Mouse (Mus musculus) heart, embryonic 13.5 days (tissue): ENCODE measurements at regions not wholly inside any gene's neighbourhood (a gene's known extent, or its start where the extent isn't known, plus 50 kb on each side); places are given as distances from the start of the nearest gene placed in this dataset.
"Not testable (repeated sequence)": the region's sequence is repeated elsewhere in the genome, so short reads cannot be mapped to it uniquely, and the experiment has no call there.

Source experiments
- ATAC-seq: fragments of 200-750 bp; cut with Nextera tagmentation; 2 replicates; pipeline ENCODE4 v1.8.0; 2017; ENCODE audit warnings: moderate TSS enrichment; ENCODE audit not compliant: insufficient number of reproducible peaks, low FRiP score, low TSS enrichment; ENCODE audit errors: extremely low read depth
- H3K27ac ChIP-seq: fragments of 300-500 bp; sonication (generic); replicated peaks from 2 replicates; pipeline ENCODE4 v1.5.1; 2015; ENCODE audit warnings: moderate library complexity, mild to moderate bottlenecking, inconsistent platforms
- H3K27me3 ChIP-seq: fragments of 300-500 bp; sonication (generic); replicated peaks from 2 replicates; pipeline ENCODE4 v1.6.1; 2015; ENCODE audit warnings: mild to moderate bottlenecking, inconsistent platforms
- H3K36me3 ChIP-seq: fragments of 300-500 bp; sonication (generic); 2 replicates; pipeline ENCODE4 v1.6.1; 2015; ENCODE audit warnings: mild to moderate bottlenecking, inconsistent platforms
- H3K4me1 ChIP-seq: fragments of 300-500 bp; sonication (generic); 2 replicates; pipeline ENCODE4 v1.6.1; 2015; ENCODE audit warnings: inconsistent platforms
- H3K4me2 ChIP-seq: fragments of 300-500 bp; sonication (generic); 2 replicates; pipeline ENCODE4 v1.6.1; 2015; ENCODE audit warnings: inconsistent platforms, mild to moderate bottlenecking, moderate library complexity
- H3K4me3 ChIP-seq: fragments of 300-500 bp; sonication (generic); 2 replicates; pipeline ENCODE4 v1.5.1; 2015; ENCODE audit warnings: moderate library complexity, mild to moderate bottlenecking, inconsistent platforms
- H3K9ac ChIP-seq: fragments of 300-500 bp; sonication (generic); 2 replicates; pipeline ENCODE4 v1.6.1; 2015; ENCODE audit warnings: inconsistent platforms, mild to moderate bottlenecking, moderate library complexity
- H3K9me3 ChIP-seq: fragments of 300-500 bp; sonication (generic); 2 replicates; pipeline ENCODE4 v1.6.1; 2016; ENCODE audit warnings: inconsistent platforms
- WGBS: fragments of 180-500 bp; shearing (Covaris S2); methylation state at CpG from one replicate; pipeline ENCODE4 v1.1.7; 2015; ENCODE audit warnings: mixed read lengths; 5-methylcytosine and 5-hydroxymethylcytosine counted together

DNA sequence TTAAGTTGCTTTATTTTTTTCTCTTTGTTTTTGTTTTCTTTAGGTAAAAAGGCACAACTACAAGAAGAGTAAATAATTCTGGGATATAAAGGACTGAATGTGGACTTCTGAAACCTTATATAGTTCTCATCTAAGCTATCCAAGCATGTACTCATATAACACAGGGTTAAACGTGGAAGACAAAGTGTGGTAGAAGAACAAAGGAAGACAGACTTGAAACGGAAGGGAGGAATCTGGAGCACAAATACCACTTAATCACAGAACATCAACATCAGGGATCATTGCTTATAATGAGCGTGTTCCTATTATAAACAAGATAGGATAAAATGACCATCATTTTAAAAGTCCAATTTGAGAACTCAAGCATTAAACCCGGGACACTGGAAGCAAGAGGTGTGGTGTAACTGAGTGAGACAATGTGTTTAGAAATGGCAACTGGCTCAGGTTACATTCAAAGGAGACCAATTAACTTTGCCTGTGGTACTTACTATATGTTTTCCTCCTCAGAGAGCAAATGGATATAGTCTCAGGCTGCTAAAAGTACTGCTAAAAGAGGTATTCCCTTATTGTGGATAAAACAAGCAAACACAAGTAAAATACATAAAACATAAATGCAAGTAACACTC is 96.1 kb upstream of the Hdgfl1 start:
- Histone ChIP-seq H3K9ac (no peak overlapping the region), H3K27ac (no peak overlapping the region), H3K27me3 (no peaks in the 10 kb centered on the region), H3K9me3 (no peaks in the 10 kb centered on the region), H3K4me1 (no peaks in the 10 kb centered on the region), H3K4me3 (no peak overlapping the region), H3K4me2 (no peak overlapping the region), H3K36me3 (no peaks in the 10 kb centered on the region)
- no peak for ATAC-seq
- WGBS = 64% methylated on average over 4 of the region's 4 CpGs

DNA sequence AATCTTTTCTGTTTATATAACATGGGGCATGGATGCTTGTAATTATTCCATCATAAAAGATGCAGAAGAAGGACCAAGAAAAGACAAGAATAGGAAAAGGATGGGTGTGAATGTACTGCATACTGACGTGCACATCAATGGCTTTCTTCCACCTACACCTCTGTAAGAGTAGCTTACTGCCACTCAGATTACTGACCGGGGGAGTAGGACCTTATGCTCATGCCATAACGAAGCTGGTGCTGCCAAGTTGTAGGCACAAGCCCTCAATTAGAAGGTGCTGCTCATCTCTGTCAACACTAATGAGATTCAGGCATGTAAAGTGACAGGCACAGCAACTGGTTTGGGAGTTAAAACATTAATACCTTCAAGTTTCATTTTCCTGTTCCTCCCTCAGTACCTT is 97.8 kb upstream of the Hdgfl1 start:
- Histone ChIP-seq H3K9ac (no peak overlapping the region), H3K4me3 (no peak overlapping the region)

DNA sequence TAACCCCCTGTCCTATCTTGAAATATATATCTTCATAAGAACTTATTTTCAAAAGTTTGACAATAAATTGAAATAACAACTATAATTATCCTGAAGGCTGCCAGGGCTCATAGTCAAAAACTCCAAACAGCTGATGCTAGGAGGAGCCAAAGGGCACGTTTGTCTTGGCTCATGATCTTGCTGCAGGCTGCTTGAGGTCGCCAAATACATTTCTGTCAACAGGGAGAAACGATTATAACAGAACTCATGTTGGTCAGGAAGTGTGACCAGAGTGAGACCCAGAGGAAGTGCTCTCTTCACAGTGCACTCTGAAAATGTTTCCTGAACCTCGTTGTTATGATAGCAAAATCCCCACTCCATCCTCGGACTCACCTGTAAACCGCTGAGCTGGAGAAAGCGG is 140.9 kb upstream of the Prl start:
- no peaks in the 10 kb centered on the region for H3K36me3 ChIP-seq
- ATAC-seq = no peak
- no peak overlapping the region for H3K4me2 ChIP-seq
- H3K27ac ChIP-seq = peak overlapping the region; percentile 50; the same call in 1 of the 2 replicates
- no peak overlapping the region for H3K4me3 ChIP-seq
- H3K4me1 ChIP-seq = 0 out of 2 replicates have a peak, but pooled peaks cover 5% of the 10 kb centered on the region
- H3K27me3 ChIP-seq = no peaks in the 10 kb centered on the region
- no peak overlapping the region for H3K9ac ChIP-seq
- 45% methylated on average over 7 of the region's 7 CpGs for whole genome bisulfite sequencing
- H3K9me3 ChIP-seq = no peaks in the 10 kb centered on the region

More for the DNA sequence above, 97.8 kb upstream of the Hdgfl1 start:
- WGBS = 55% methylated on average over 3 of the region's 3 CpGs
- Histone ChIP-seq H3K36me3 (no peaks in the 10 kb centered on the region), H3K27me3 (no peaks in the 10 kb centered on the region), H3K27ac (no peak overlapping the region), H3K4me1 (no peaks in the 10 kb centered on the region), H3K9me3 (no peaks in the 10 kb centered on the region), H3K4me2 (no peak overlapping the region)
- ATAC-seq = no peak

DNA sequence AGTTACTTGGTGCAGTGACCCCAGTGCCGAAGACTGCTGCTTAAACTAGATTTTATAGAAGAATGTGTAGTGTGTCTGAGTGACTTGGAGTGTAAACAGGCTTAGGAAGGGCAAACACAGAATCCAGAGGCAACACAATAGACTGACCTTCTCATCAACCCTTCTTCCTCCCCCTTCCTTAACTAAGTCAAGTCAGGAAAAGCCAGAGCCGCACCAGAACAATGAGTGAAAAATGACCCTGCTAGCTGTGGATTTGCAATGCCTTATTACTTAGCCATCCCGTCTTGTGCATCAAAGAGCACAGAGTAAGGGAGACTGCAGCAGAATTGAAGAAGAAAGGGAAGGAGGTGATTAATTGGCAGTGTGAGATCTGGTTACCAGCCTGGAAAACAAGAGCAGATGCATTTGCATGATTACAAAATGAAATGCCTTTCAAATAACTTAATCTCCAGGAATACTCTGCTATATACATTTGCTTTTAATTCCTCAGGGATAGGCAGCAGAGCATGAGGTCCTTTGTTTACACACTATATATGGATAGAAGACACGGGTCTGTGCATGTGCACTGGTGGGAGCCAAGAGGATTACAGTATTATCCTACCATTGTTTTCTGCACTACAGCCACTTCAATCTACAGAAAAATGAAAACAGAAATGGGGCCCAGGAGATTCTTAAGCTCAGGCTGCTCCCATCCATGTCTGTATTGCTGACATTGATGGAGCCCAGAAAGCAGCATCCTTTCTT is 124.5 kb upstream of the Prl start:
- H3K4me2 ChIP-seq = no peak overlapping the region
- no peak for ATAC-seq
- no peak overlapping the region for H3K4me3 ChIP-seq
- 39% methylated on average over 4 of the region's 4 CpGs for WGBS
- H3K27me3 ChIP-seq = no peaks in the 10 kb centered on the region
- peak overlapping the region; percentile 63 for H3K27ac ChIP-seq
- 0 out of 2 replicates have a peak, but pooled peaks cover 10% of the 10 kb centered on the region for H3K4me1 ChIP-seq
- no peaks in the 10 kb centered on the region for H3K9me3 ChIP-seq
- H3K9ac ChIP-seq = no peak overlapping the region
- no peaks in the 10 kb centered on the region for H3K36me3 ChIP-seq

DNA sequence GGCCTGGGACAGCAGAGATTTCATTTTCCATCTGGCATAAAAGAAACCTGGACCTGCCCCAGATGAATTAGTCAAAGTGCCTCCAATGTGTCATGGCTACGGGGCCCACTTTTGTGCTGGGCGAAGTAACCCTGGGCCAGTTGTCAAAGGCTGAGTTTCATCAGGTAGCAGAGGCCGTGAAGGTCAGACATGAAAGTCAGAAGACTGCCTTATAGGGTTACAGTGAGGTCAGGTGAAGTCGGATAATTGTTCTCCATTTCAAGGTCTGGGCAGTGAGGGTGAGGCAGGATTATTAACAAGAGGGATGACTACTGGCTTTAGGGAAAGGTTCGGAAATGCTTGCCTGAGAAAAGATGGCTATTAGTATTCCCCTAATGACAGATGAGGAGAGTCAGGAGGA is 123.5 kb upstream of the Prl start:
- H3K27ac ChIP-seq = no peak overlapping the region
- no peaks in the 10 kb centered on the region for H3K27me3 ChIP-seq
- H3K9me3 ChIP-seq = no peaks in the 10 kb centered on the region

DNA sequence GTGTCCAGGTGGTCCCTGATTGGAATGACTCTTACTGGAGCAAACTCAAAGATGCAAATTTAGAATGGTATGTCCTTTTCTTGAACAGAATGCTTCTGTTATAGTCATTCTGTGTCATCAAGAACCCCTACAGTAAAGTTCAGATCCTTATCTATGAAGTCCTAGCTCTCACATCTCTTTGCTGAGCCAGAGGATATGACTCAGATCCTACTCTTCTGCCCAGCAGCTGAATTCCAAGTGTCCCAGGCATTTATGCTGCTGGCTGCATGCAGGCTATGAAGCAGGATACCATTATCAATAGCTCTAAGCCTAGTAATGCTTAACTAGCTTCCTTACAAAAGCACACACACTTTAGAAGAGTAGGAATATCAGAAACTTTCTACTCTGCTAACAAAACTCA is 116.9 kb upstream of the Prl start:
- Histone ChIP-seq H3K4me1 (no peaks in the 10 kb centered on the region), H3K27me3 (no peaks in the 10 kb centered on the region), H3K27ac (no peak overlapping the region), H3K36me3 (no peaks in the 10 kb centered on the region), H3K4me3 (no peak overlapping the region), H3K9me3 (no peaks in the 10 kb centered on the region), H3K9ac (no peak overlapping the region), H3K4me2 (no peak overlapping the region)
- ATAC-seq = no peak

More for the DNA sequence above, 123.5 kb upstream of the Prl start:
- Histone ChIP-seq H3K4me2 (no peak overlapping the region), H3K9ac (no peak overlapping the region), H3K4me1 (0 out of 2 replicates have a peak, but pooled peaks cover 10% of the 10 kb centered on the region), H3K4me3 (no peak overlapping the region), H3K36me3 (no peaks in the 10 kb centered on the region)
- 67% methylated on average over 5 of the region's 5 CpGs for WGBS
- no peak for ATAC-seq

DNA sequence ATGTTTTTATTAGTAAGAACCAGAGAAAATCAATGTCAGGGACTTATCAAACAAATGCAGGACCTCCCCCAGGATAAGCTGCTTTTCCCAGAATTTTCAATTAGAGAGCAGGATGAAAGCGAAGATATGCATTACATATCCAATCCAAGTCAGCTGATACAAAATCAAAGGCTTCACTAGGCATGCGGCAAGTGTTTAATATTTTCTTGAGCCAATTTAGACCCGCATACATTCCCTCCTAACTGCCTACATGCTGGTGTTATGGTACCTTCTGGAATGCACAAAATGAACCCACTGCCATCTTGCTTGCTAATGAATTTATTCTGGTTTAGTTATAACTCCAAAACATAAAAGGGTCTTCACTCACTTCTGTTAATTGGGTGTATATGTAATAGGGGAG is 112.9 kb upstream of the Prl start:
- no peak overlapping the region for H3K4me3 ChIP-seq
- 76% methylated on average over 3 of the region's 3 CpGs for WGBS
- H3K9ac ChIP-seq = no peak overlapping the region
- H3K4me1 ChIP-seq = no peaks in the 10 kb centered on the region
- no peak for ATAC-seq
- H3K4me2 ChIP-seq = no peak overlapping the region
- H3K9me3 ChIP-seq = no peaks in the 10 kb centered on the region
- no peaks in the 10 kb centered on the region for H3K36me3 ChIP-seq
- H3K27ac ChIP-seq = no peak overlapping the region
- H3K27me3 ChIP-seq = no peaks in the 10 kb centered on the region

DNA sequence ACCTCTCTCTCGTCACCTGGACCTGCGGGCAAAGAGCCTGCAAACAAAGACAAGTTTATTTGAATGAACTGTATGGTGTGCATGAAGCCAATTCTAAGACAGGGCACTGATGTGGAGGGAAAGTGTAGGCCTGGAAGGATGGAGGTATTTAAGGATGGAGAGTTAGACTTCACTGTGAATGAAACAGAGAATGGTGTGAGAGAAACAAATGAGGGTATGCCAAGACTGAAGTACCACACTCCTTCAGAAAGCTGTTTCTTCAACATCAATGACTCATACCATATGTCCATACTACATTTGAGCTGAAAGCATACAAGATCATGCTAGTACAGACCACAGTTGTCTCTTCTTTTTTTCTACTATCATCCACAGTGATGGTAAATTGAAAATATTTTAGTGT is 105.9 kb upstream of the Prl start:
- no peak overlapping the region for H3K4me3 ChIP-seq
- WGBS = 85% methylated on average over 2 of the region's 2 CpGs
- no peaks in the 10 kb centered on the region for H3K36me3 ChIP-seq
- H3K9me3 ChIP-seq = no peaks in the 10 kb centered on the region
- H3K4me1 ChIP-seq = no peaks in the 10 kb centered on the region
- H3K27me3 ChIP-seq = no peaks in the 10 kb centered on the region
- no peak overlapping the region for H3K27ac ChIP-seq
- H3K9ac ChIP-seq = no peak overlapping the region
- no peak for ATAC-seq
- H3K4me2 ChIP-seq = no peak overlapping the region

DNA sequence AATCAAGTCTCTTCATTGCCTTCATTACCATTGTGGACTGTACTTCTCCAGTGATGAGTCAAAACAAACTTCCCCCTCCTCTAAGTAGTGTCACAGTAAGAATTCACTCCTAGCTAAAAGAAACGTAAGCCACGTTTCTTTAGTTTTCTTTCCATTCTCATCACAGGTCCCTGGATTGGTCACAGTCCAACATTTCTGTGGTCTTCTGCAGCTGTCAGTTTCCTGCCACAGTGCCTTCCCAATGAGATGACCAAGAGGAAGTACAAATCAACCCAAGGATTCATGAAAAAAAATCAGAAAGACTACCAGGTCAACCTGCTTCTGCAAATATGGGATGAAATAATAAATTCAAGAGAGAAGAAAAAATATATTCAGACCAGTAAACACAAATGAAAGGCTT is 103.5 kb upstream of the Prl start:
- WGBS = 73% methylated on average over 2 of the region's 2 CpGs

DNA sequence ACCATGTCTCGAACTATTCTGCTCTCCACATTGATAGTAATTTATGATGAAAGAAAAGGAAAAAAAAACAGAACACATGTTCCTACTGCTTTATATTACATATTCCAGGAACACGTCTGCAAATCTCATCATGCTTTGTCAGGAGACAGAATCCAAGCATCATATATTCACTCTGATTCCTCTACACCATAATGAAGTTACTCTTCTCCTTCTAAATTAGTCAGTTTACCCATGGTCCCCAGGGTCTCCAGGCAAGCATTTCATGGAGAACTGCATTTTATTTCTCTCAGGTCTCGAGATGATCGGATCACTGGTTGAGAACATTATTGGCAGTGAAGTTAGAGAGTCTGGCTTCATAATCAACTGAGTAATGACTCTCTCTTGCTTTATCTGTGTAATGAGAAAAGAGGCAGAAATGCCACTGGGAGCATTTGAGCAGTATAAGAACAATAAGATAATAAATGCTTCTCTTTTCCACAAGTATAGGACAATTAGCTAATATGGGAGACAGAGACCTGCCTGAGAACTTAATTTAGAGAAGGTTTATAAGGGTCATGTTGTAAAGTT is 97.8 kb upstream of the Prl start:
- Histone ChIP-seq H3K4me1 (no peaks in the 10 kb centered on the region), H3K9ac (no peak overlapping the region), H3K4me2 (no peak overlapping the region), H3K4me3 (no peak overlapping the region), H3K27me3 (no peaks in the 10 kb centered on the region), H3K9me3 (no peaks in the 10 kb centered on the region), H3K27ac (no peak overlapping the region), H3K36me3 (no peaks in the 10 kb centered on the region)
- 69% methylated on average over 4 of the region's 4 CpGs for WGBS
- no peak for ATAC-seq

More for the DNA sequence above, 103.5 kb upstream of the Prl start:
- H3K4me2 ChIP-seq = no peak overlapping the region
- H3K36me3 ChIP-seq = no peaks in the 10 kb centered on the region
- H3K27ac ChIP-seq = no peak overlapping the region
- no peaks in the 10 kb centered on the region for H3K9me3 ChIP-seq
- no peak overlapping the region for H3K9ac ChIP-seq
- no peaks in the 10 kb centered on the region for H3K4me1 ChIP-seq
- no peak for ATAC-seq
- H3K4me3 ChIP-seq = no peak overlapping the region
- H3K27me3 ChIP-seq = no peaks in the 10 kb centered on the region

DNA sequence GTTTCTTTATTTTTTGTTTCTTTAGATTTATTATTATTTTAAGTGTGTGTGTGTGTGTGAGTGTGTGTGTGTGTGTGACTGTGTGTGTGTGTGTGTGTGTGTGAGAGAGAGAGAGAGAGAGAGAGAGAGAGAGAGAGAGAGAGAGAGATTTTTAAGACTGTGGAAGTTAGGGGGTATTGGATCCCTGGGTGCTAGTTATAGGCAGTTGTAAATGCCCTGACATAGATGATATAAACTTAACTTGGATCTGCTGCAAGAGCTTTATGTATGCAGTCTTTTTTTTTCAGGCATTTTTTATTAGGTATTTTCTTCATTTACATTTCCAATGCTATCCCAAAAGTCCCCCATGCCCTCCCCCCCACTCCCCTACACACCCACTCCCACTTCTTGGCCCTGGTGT is 96.8 kb upstream of the Prl start:
- H3K27me3 ChIP-seq, H3K9ac ChIP-seq, H3K9me3 ChIP-seq, H3K4me1 ChIP-seq, H3K27ac ChIP-seq, H3K36me3 ChIP-seq, H3K4me3 ChIP-seq, ATAC-seq, H3K4me2 ChIP-seq: not testable (repeated sequence)

DNA sequence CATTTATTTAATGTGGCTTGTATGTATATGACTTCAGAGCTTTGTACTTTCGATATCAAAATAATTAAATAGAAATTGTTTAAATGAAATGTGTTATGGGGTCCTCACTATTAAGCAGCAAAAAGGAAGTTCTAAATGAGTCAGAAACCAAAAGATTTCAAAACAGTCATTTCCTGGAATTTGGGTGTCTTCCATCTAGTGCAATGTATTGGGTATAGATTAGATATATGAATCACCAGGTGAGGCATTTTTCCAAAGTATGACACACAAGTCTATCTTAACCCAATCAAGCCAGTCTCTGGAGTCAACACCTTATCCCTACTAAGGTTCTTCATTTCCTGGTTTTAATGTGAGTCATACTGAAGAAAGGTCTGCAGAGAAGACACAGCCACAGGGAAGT is 81.3 kb upstream of the Prl start:
- H3K27ac ChIP-seq = no peak overlapping the region
- H3K9ac ChIP-seq = no peak overlapping the region
- no peak overlapping the region for H3K4me2 ChIP-seq
- WGBS = 79% methylated on average over 1 of the region's 1 CpGs
- ATAC-seq = no peak
- no peak overlapping the region for H3K4me3 ChIP-seq
- no peaks in the 10 kb centered on the region for H3K4me1 ChIP-seq
- no peaks in the 10 kb centered on the region for H3K36me3 ChIP-seq
- H3K9me3 ChIP-seq = no peaks in the 10 kb centered on the region
- H3K27me3 ChIP-seq = no peaks in the 10 kb centered on the region
